Mouse (Mus musculus): Measurements from ENCODE around the gene Alox12b. TPM values are rescaled to one million over a fixed set of nuclear protein-coding genes. Genes with fewer than 3 reads are reported as not detected.
A peak's percentile ranks its signal among the peaks of the same experiment; 100 is the strongest.

The Alox12b gene
- polyA plus RNA-seq, 1 experiment from 2014 or later, result not detected

DNA sequence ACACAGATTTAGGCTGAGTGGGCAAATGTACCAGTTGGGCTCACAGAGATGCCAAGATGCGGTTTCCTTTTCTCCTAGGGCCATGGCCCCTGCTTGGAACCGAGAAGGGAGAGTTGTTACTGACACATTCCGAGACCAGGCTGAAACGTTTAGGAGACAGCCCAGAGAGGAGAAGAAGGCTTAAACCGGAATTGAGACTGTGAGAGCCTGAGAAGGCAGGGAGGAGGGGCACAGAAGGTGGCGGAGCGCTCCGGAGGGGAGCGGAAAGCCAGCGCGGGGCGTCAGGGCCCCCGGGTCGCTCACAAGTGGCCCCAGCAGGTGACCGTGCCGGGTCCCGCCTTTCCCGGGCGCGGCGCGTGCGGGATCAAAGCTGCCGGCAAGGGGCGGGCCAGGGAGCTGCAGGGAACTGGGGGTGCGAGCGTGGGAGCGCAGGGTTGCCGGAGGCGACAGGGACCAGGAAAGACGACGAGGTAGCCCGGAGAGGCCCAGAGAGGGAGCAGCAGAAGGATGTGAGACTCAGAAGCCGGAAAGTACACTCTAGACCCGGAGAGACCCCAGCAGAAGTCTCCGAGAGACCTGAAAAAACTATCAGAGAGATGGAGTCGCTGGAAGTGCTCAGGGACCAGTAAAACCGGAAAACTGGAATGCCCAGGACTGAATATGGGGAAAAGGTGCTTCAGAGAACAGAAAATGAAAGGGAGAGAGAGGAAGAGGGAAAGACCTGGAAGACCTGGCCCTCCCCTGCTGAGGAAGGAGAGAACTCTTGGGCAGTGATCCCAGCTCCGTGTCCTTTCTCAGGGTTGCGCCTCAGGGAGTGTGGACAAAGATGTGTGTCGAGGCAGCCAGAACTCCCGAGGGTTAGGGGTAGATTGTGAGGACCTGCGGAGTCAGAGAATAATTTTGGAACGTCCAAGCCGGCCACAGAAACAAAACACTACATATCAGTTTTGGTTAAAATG, 38.8 kb upstream of the Alox12b start:
- peaks cover 59% of the 10 kb centered on the region for H3K4me1 ChIP-seq (replicated peaks)
- WGBS (ENCODE audit: insufficient replicate concordance), result under 1% methylated on average over 45 of the region's 45 CpGs
- ATAC-seq (ENCODE audit: insufficient read depth), result peak; percentile 36
- peak overlapping the region; percentile 71 for H3K4me3 ChIP-seq (replicated peaks)
- no peaks in the 10 kb centered on the region for H3K9me3 ChIP-seq (replicated peaks)
- no peaks in the 10 kb centered on the region for H3K36me3 ChIP-seq (replicated peaks)
- peaks cover 79% of the 10 kb centered on the region for H3K27me3 ChIP-seq
- peak overlapping the region; percentile 70 for H3K9ac ChIP-seq
- peak overlapping the region; percentile 34 for H3K27ac ChIP-seq (replicated peaks)
- peak overlapping the region; percentile 98 for H3K4me2 ChIP-seq

DNA sequence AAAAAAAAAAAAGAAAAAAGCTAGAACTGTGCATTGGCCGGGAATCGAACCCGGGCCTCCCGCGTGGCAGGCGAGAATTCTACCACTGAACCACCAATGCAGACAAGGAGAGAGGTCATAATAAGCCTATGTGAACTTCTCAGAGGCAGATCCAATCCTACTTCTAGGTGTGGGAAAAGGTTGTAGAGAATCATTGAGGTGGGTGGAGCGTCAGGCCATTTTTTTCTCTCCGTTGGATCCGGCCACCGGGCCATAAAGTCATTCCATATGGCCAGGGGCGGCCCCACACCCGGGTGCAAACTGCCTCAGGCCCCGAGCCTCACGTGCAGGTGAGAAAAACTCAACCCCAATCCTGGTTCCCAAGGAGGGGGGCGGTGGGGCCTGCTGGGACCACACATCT, 38.0 kb upstream of the Alox12b start:
- Histone ChIP-seq H3K4me1 (replicated peaks) (peaks cover 65% of the 10 kb centered on the region), H3K9ac (peak overlapping the region; percentile 70), H3K4me2 (peak overlapping the region; percentile 98), H3K27ac (replicated peaks) (no peak overlapping the region), H3K36me3 (replicated peaks) (no peaks in the 10 kb centered on the region), H3K4me3 (replicated peaks) (peak overlapping the region; percentile 71), H3K27me3 (peaks cover 74% of the 10 kb centered on the region), H3K9me3 (replicated peaks) (no peaks in the 10 kb centered on the region)
- no peak for ATAC-seq (ENCODE audit: insufficient read depth)
- WGBS (ENCODE audit: insufficient replicate concordance), result 2% methylated on average over 15 of the region's 15 CpGs

DNA sequence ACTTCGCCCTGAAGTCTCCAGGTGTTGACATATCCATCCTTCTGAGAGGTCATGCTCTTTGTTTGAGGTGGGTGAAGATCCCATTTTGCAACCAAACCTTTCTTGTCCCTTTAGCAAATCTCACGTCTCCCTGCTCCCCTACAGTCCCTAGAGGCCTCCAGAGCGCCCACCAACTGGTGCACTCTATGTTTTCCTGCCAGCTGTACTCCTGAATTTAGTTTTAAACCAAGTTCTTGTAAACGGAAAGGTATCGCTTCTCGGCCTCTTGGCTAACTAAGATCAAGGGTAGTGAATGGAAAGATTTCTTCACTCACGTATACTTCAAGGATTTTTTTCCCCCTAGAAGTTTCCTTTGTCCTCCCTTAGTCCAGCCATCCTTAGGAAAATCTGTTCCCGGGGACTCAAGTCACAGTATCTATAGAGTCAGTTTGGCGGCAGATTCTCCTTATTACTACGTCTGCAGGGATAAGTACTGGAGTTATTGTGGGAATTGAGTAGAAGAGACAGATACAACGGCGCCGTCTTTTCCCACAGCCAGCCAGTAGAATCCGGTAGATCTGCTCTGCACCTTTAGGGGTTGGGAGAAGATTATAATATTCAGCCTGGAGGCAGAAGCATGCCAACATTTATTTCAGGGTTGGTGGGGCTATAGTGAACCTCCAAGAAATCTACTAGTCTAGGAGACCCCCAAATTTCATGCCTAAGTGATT, 37.2 kb upstream of the Alox12b start:
- ATAC-seq (ENCODE audit: insufficient read depth), result no peak
- peak overlapping the region; percentile 71 for H3K4me3 ChIP-seq (replicated peaks)
- H3K9me3 ChIP-seq (replicated peaks), result no peaks in the 10 kb centered on the region
- no peak overlapping the region for H3K9ac ChIP-seq
- WGBS (ENCODE audit: insufficient replicate concordance), result 38% methylated on average over 14 of the region's 14 CpGs
- H3K27ac ChIP-seq (replicated peaks), result no peak overlapping the region
- H3K27me3 ChIP-seq, result peaks cover 74% of the 10 kb centered on the region
- peaks cover 69% of the 10 kb centered on the region for H3K4me1 ChIP-seq (replicated peaks)
- peak overlapping the region; percentile 98 for H3K4me2 ChIP-seq
- no peaks in the 10 kb centered on the region for H3K36me3 ChIP-seq (replicated peaks)

DNA sequence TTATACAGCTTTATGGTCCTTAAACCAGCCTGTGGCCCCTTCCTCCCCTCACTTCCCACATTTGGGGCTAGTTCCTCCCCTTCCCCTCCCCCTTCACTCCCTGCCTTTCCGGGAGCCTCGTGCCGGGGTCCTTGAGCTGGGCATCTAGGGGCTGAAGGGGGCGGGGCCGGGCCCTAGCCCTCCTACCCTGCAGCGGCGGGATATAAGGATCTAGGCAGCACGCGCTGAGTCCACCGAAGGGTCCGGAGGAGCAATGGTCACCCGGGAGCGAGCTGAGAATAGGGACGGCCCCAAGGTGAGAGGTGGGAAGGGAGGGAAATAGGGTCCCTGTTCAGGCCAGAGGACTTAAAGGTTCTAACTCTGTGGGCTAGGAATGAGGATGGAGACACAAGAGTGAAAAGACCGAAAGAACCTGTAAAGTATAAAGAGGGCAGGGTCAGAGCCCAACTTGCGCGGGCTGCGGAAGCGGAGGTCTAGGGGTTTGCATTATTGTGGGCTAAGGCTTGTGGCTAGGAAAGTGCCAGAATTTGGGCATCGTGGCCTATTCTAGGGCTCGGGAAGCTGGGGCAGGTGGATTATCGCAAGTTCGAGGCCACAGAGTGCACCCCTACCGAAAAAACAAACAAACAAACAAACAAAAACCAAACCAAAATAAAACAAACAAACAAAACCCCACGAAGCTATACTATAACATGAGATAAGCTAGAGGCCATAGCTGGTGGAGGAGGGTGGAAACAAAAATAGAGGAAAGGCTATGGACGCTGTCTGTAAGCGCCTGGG, 36.4 kb upstream of the Alox12b start, which contains the start of gene Hes7:
Gene Hes7 (plus strand): TSS at position 184 of the 780 bp plus-strand sequence.
- H3K27me3 ChIP-seq, result peaks cover 70% of the 10 kb centered on the region
- no peak for ATAC-seq (ENCODE audit: insufficient read depth)
- no peaks in the 10 kb centered on the region for H3K36me3 ChIP-seq (replicated peaks)
- no peaks in the 10 kb centered on the region for H3K9me3 ChIP-seq (replicated peaks)
- 2% methylated on average over 27 of the region's 27 CpGs for WGBS (ENCODE audit: insufficient replicate concordance)
- peak within 1 kb of the TSS; percentile 71 for H3K4me3 ChIP-seq (replicated peaks)
- no peak within 1 kb of the TSS for H3K27ac ChIP-seq (replicated peaks)
- peak within 1 kb of the TSS; percentile 25; the same call in 1 of the 2 replicates for H3K9ac ChIP-seq
- peak within 1 kb of the TSS; percentile 98 for H3K4me2 ChIP-seq
- peaks cover 72% of the 10 kb centered on the region for H3K4me1 ChIP-seq (replicated peaks)

DNA sequence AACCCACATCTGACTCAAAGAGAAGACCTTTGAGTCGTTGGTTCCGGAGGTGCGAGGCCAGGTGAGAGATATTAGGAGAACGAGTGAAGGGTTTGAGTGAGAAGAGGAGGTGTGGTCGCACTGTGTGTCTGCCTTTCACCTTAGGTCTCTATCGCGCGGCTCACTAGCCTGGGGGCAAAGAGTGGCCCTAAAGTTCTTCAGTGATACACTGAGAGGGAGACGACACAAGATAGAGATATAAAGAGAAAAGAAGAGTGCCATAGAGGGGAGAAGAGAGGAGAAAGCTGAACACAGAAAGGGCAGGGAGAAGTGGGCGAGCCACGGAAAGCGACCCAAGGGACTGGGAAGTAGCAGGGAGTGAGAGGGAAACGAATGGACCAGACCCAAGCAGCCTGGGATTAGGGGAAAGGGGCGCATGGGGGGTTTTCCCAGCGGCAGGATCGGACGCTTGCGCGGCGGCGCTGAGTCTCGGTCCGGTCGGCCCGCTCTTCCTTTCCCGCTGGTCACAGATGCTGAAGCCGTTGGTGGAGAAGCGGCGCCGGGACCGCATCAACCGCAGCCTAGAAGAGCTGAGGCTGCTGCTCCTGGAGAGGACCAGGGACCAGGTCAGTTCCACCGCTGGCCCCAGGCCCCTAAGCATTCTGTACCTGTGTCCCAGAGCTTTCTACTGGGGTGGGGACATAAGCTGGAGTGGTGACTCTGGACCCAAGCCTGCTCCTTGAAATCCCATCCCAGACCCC, 35.6 kb upstream of the Alox12b start:
- Histone ChIP-seq H3K36me3 (replicated peaks) (no peaks in the 10 kb centered on the region), H3K4me3 (replicated peaks) (peak overlapping the region; percentile 70), H3K9me3 (replicated peaks) (no peaks in the 10 kb centered on the region), H3K4me2 (peak overlapping the region; percentile 98), H3K9ac (peak overlapping the region; percentile 25; the same call in 1 of the 2 replicates), H3K27ac (replicated peaks) (no peak overlapping the region), H3K27me3 (peaks cover 64% of the 10 kb centered on the region), H3K4me1 (replicated peaks) (peaks cover 80% of the 10 kb centered on the region)
- ATAC-seq (ENCODE audit: insufficient read depth), result no peak
- WGBS (ENCODE audit: insufficient replicate concordance), result under 1% methylated on average over 33 of the region's 33 CpGs

DNA sequence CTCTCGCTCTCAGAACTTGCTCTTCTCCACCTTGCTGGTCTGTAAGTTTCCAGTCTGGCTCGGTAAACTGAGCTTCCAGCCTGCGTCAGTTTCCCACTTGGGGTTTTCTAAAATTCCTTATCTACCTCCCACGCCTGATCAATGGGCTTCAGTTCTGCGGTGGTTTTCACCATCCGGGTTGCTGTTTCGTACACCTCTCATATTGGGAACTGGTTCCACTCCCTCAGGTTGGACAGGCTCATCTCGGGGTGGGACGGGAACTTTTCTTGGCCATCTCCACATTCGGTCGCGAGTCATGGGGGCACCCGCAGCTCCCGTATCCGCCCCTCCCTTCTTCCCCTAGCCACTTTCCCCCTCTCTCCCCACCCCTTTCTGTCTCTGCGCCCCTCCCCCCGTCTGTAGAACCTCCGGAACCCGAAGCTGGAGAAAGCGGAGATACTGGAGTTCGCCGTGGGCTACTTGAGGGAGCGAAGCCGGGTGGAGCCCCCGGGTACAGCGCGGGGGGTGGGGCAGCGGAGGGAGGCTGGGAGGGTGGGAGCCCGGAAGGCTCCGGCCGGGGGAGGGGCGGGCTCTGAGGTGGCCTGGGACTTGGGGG, 35.0 kb upstream of the Alox12b start:
- Histone ChIP-seq H3K4me3 (replicated peaks) (peak overlapping the region; percentile 70), H3K4me2 (peak overlapping the region; percentile 98), H3K4me1 (replicated peaks) (peaks cover 86% of the 10 kb centered on the region), H3K36me3 (replicated peaks) (no peaks in the 10 kb centered on the region), H3K9me3 (replicated peaks) (no peaks in the 10 kb centered on the region), H3K9ac (peak overlapping the region; percentile 47), H3K27ac (replicated peaks) (peak overlapping the region; percentile 81; the same call in 1 of the 2 replicates), H3K27me3 (peaks cover 63% of the 10 kb centered on the region)
- WGBS (ENCODE audit: insufficient replicate concordance), result 1% methylated on average over 32 of the region's 32 CpGs
- no peak for ATAC-seq (ENCODE audit: insufficient read depth)

DNA sequence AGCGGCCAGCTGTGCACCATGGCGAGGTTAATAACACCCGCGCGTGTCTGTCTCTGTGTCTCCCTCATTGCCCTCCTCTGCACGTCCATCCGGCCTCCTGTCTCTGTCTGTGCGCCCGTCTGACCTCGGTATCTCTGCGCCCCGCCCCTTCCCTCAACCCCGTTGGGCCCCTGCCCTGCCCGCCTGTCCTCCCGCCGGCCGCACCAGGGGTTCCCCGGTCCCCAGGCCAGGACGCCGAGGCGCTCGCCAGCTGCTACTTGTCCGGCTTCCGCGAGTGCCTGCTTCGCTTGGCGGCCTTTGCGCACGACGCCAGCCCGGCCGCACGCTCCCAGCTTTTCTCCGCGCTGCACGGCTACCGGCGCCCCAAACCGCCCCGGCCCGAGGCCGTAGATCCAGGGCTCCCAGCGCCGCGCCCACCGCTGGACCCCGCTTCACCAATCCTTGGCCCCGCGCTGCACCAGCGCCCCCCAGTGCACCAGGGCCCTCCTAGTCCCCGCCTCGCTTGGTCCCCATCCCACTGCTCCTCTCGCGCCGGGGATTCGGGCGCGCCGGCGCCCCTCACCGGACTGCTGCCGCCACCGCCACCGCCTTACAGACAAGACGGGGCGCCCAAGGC, 34.3 kb upstream of the Alox12b start, which contains the start of gene 9130213A22Rik:
Gene 9130213A22Rik (minus strand): TSS at position 254 of the 616 bp plus-strand sequence.
- no peaks in the 10 kb centered on the region for H3K36me3 ChIP-seq (replicated peaks)
- no peaks in the 10 kb centered on the region for H3K9me3 ChIP-seq (replicated peaks)
- H3K4me3 ChIP-seq (replicated peaks), result peak within 1 kb of the TSS; percentile 70
- peaks cover 81% of the 10 kb centered on the region for H3K4me1 ChIP-seq (replicated peaks)
- peak within 1 kb of the TSS; percentile 61 for H3K9ac ChIP-seq
- H3K4me2 ChIP-seq, result peak within 1 kb of the TSS; percentile 98
- peak within 1 kb of the TSS; percentile 81 for H3K27ac ChIP-seq (replicated peaks)
- peak; percentile 27 for ATAC-seq (ENCODE audit: insufficient read depth)
- H3K27me3 ChIP-seq, result peaks cover 66% of the 10 kb centered on the region
- under 1% methylated on average over 66 of the region's 66 CpGs for WGBS (ENCODE audit: insufficient replicate concordance)

DNA sequence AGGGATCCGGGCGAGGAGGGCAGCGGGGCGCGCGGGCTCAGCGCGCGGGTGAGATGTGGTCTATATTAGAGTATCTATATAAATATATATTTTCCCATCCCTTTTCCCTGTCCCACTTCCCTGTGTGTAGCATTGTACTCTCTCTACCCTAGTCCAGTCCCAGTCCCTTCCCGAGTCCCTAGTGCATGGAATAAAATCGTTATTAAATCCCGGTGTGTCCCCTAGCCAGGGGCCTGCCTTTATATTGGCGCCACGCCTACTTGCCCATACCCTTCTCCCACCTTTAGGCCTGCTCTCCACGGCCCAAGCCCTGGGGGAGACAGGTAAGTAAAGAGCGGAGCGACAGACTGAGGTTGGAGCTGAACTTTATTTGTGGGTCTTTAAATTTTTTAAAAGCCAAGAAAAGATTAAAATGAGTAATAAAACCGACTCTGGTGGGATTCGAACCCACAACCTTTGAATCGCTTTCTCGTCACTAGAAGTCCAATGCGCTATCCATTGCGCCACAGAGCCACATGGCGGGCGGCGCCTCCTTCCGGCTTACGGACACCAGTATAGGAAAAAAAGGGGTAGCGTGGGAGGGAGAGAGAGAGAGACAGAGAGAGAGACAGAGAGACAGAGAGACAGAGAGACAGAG, 33.6 kb upstream of the Alox12b start:
- Histone ChIP-seq H3K27ac (replicated peaks) (peak overlapping the region; percentile 81), H3K27me3 (peaks cover 66% of the 10 kb centered on the region), H3K4me1 (replicated peaks) (peaks cover 73% of the 10 kb centered on the region), H3K4me2 (peak overlapping the region; percentile 98), H3K9ac (peak overlapping the region; percentile 61), H3K9me3 (replicated peaks) (no peaks in the 10 kb centered on the region), H3K36me3 (replicated peaks) (no peaks in the 10 kb centered on the region), H3K4me3 (replicated peaks) (peak overlapping the region; percentile 70)
- ATAC-seq (ENCODE audit: insufficient read depth), result no peak
- under 1% methylated on average over 29 of the region's 29 CpGs for WGBS (ENCODE audit: insufficient replicate concordance)

All from liver, embryonic 15.5 days (tissue).